Mouse (Mus musculus) left cerebral cortex, postnatal 36 days (tissue): ENCODE data around the gene 3110082I17Rik. TPM values are rescaled to one million over a fixed set of nuclear protein-coding genes. Genes with fewer than 3 reads are reported as not detected.
A peak's percentile ranks its signal among the peaks of the same experiment; 100 is the strongest.

Source experiments
- DNase-seq, 2 experiments: peaks; one replicate each; pipeline ENCODE4 v3.0.0; 2021 to 2022; ENCODE audit warnings: low spot score in 2 of 2, mixed read lengths in 1 of 2
- intact Hi-C: fragments of 180-260 bp; cut with DNase I; formaldehyde crosslinking; loops from one replicate; pipeline ENCODE4 v1.15.1; 2025
- microRNA-seq: library from miRNA; unstranded; fragments of <30 nt; microRNA quantifications from one replicate; pipeline ENCODE4 v1.2.0, GENCODE M21; 2022
- total RNA-seq, 2 experiments: library from RNA; stranded (reverse); gene quantifications; 2 replicates each; pipeline ENCODE4 v1.2.3; 2021

The 3110082I17Rik gene
- total RNA-seq, 2 experiments from 2014 or later, result 15.3 to 17.0 TPM

DNA sequence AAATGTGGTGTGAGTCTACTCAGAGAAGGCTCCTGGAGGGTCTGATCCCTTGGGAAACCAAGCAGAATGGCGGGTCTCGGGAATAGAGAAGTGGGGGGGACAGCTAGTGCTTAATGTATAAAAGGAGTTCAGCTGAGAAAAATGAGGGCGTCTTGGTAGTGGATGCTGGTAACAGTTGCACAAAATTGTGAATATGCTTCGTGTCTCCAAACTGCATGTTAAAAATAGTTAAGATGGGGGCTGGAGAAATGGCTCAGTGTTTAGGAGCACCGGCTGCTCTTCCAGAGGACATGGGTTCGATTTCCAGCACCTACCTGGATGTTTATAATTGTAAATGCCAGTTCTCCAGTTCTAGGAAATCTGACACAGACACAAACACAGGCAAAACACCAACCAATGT is 139.0 kb downstream of the 3110082I17Rik start:
- intact Hi-C loops, result no loop called here
- DNase-seq, result no peak

DNA sequence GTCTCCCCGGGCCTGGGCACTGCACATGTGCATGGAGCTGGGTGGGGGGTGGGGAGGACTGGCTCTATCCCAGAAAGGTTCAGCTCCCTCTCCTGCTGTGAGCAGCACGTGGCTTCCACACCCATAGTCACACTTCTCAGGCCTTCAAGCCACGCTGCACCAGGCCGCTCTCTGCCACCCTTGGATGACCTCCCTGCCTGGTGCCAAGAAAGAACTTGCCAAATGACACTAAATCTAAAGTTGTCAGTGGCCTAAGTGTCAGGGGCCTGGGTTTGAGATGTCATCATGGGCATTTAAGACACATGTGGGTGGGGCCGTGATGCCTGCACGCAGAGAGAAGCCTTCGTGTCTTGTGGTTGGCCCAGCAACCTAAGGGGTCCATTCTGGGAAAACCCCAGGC is 139.9 kb downstream of the 3110082I17Rik start:
- DNase-seq, result no peak
- intact Hi-C loops, result no loop called here

DNA sequence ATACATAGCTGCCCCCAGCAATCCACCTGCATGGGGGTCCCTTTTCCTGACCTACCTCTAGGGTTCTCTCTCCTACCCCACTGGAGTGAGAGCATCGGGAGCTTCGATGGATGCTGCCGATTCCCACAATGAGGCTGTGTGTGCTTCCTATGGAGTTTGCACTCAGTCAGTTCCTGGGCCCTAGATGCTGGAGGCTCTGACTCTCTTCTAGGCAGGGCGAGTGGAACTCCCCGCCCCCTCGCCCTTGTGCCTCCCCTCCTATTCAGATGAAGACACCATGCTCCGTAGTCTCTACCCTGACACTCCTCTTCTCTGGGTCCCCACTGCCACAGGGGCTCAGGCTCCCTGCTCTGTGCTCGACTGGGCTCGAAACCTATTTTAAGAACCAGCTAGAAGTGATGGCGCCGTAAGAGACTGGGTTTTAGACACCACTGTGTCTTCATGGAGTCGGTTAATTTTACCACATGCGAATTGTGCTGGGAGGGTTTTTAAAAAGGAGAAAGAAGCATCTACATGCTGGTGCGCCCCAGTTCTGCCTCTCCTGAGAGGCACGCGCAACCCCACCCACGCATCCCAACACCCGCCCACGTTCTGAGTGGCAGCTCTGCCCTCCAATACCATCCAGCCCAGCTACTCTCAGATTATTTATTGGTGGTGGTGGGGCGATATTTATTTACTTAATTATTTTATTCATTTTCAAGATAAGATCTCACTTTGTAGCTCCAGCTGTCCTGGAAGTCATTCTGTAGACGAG is 142.4 kb downstream of the 3110082I17Rik start:
- intact Hi-C loops, result no loop called here
- peak; percentile 57 to 58 for DNase-seq

DNA sequence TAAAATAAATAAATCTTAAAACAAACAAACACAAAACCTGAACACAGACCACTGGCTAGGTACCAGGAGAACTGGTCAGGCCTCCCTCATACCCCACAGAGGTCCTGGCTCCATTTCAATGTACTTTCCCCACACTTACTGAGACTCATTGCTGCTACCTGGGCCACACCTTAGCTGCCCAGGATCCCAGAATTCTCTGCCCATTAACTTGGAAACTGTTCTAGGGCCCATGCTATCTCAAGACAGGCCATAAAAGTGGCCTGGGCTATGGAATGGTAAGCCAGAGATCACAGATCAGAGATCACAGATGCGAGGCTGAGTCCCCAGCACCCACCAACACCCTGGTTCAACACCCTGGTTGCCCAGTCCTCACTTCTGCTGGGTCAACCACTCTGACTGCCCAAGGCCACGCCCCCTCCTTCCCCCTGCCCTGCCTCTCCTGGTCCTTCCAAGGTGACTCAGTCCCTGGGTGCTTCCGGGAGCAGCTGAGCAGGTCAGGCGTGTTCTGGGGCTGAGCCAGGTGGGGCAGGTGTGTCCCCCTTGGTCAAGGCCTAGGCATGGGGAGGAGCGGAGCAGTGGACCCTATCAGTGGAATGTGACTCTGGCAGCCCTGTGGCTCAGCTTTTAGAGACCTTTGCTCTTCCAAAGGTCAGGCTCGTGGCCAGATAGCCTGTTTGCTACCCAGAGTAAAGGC is 143.2 kb downstream of the 3110082I17Rik start:
- DNase-seq, result no peak
- intact Hi-C loops, result no loop called here

DNA sequence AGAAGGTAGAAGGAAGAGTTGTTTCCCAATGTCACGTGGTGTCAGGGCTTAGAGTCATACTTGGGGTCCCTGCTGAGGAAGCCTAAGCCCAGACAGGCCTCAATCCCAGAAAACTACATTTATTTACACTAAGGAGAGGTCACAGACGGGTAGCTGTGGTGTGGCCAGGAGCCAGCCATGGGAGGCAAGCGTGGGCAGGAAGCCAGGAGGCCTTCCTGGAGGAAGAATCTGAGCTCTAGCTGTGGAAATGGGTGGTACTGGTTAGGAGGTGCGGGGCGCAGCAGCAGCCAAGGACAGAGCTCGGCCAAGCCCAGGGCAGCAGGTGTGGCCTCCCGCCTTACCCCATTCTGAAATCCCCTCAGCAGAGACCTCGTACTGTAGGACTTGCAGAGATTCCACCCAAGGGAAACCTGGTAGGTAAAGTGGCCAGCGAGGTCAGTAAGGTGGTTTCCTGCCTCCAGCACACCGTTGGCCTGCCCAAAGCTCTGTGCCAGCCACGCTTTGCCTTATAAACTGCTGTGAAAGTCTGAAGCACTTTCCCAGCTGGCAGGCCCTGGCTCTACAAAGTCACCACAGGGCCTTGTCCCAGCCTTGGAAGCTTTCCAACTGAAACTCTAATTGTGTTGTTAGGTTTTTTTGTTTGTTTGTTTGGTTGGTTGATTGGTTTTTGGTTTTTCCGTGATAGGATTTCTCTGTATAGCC is 145.2 kb downstream of the 3110082I17Rik start:
- intact Hi-C loops, result no loop called here
- no peak for DNase-seq

DNA sequence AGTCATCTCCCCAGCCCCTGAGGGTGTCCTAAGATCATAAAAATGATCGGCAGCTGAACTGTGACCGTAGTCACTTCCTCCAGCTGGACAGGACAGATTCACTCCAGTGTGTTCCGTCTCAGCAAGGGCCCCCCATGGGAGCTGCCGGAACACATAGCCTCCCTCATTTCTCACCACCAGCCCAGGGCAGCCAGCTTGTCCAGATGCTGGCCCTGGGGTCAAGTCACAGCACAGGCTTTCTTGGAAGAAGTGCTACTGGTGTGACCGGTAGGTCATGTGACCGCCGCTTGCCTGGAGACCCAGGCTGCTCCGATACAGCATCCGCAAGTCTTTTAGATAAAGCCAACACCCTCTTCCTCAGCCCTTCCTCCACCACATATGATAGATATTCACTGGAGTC is 146.8 kb downstream of the 3110082I17Rik start:
- DNase-seq, result no peak
- intact Hi-C loops, result no loop called here

DNA sequence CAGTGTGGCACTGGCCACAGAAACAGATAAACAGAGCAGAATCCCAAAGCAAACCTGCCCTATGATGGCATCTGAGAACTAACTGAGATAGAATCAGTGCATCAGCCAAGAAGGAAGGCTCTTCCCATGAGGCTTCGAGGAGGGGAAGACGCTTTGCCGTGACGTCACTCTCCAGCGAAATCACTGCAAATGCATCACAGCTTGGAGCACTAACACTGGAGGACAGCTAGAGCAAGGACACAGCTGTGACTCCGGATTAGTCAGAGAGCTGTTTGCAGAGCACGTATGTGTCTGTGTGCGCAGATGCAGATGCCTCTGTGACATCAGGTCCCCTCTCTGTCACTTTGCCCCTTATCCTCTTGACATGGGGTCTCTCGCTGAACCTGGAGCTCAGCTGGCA is 148.5 kb downstream of the 3110082I17Rik start:
- DNase-seq, result no peak

DNA sequence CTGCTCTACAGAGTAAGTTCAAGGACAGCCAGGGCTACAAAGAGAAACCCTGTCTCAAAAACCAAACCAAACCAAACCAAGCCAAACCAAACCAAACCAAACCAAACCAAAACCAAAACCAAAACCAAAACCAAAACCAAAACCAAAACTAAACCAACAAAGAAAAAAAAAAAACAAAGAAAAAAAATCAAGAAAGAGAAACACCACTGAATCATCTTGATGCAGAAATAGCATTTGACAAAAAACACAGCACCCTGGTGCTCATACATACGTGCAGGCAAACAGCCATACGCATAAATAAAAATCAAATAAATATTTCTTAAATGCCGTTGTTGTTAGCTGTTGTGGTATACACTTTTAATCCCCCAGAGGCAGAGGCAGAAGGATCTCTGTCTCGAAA is 149.8 kb downstream of the 3110082I17Rik start:
- intact Hi-C loops, result no loop called here
- DNase-seq, result no peak

More for the DNA sequence above, 148.5 kb downstream of the 3110082I17Rik start:
- intact Hi-C loops, result no loop called here

DNA sequence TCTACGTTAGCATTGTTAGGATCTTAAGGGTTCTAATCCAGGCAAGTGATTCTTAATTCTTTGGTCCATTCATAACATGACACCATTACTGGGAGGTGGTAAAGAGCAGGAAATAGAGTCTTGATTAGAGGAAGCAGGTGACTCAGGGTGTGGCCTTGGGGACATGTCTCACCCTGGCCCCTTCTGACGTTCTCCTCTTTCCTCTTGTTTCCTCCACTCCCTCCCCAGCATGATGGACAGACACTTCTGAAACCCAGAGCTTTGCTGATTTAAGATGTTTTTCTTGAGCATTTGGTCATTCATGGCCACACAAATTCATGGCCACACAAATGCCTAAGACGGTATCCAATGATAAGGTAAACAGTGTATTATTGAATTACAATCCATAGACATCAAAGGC is 150.4 kb downstream of the 3110082I17Rik start:
- intact Hi-C loops, result no loop called here

More for the DNA sequence above, 150.4 kb downstream of the 3110082I17Rik start:
- no peak for DNase-seq

Small RNA genes lying within 50 kb of the gene (microRNA-seq; reads per million reads assigned to microRNA genes)
- gene Mir339, result 295 reads per million, percentile 66 among the genes with 10 or more reads in this experiment

Other genes starting within 250 kb of the 3110082I17Rik start
- gene Get4, start 208.2 kb downstream of the 3110082I17Rik start, total RNA-seq, result 10 to 100 TPM; 51.5 to 52.9 TPM
- 100 to 1,000 TPM; 260 to 316 TPM for gene Adap1, start 134.9 kb downstream of the 3110082I17Rik start, total RNA-seq
- gene Cox19, start 109.1 kb downstream of the 3110082I17Rik start, total RNA-seq, result 10 to 100 TPM; 65.7 to 74.4 TPM
- not detected for gene Cyp2w1, start 107.9 kb downstream of the 3110082I17Rik start, total RNA-seq
- 10 to 100 TPM; 13.5 to 14.0 TPM for gene Gpr146, start 82.8 kb downstream of the 3110082I17Rik start, total RNA-seq
- gene C130050O18Rik, start 55.2 kb downstream of the 3110082I17Rik start, total RNA-seq, result under 1 TPM in 1 of 2 experiments, not detected in 1; 0.27 TPM
- 1 to 10 TPM; 2.9 to 3.3 TPM for gene Gper1, start 37.4 kb downstream of the 3110082I17Rik start, total RNA-seq
- gene Zfand2a, start 24.0 kb upstream of the 3110082I17Rik start, total RNA-seq, result 10 to 100 TPM; 63.6 to 67.6 TPM
- gene Uncx, start 83.0 kb upstream of the 3110082I17Rik start, total RNA-seq, result under 1 TPM in 1 of 2 experiments, not detected in 1; 0.20 TPM